Mouse (Mus musculus): ENCODE measurements around the gene Nhsl1. TPM values are rescaled to one million over a fixed set of nuclear protein-coding genes. Genes with fewer than 3 reads are reported as not detected.

Nhsl1 gene
- polyA plus RNA-seq, 1 experiment, result 44.6 TPM

GRCm38 (mm10) chr10:18508586-18508985, 189.8 kb downstream of the Nhsl1 start:
- peaks cover 18% of the 10 kb centered on the region; the same call in 1 of the 2 replicates for H3K4me1 ChIP-seq (ENCODE audit: control insufficient read depth, insufficient read depth, insufficient read length, low read length)
- WGBS, result 62% methylated on average over 1 of the region's 1 CpGs
- TF ChIP-seq CTCF (IDR thresholded peaks at IDR 0.05; ENCODE audit: extremely low read depth, insufficient read length, insufficient replicate concordance, low read depth, low read length) (no peak), POLR2A (IDR thresholded peaks at IDR 0.05; ENCODE audit: low read depth, low read length) (no peak)
- no peak overlapping the region for H3K4me3 ChIP-seq (ENCODE audit: low read depth, low read length)
- H3K27me3 ChIP-seq (ENCODE audit: control insufficient read depth, insufficient read depth, low read length), result no peaks in the 10 kb centered on the region
- H3K36me3 ChIP-seq (ENCODE audit: control insufficient read depth, insufficient read depth, low read length), result peaks cover 21% of the 10 kb centered on the region
- 0 out of 2 replicates have a peak overlapping the region, but pooled peaks have one; percentile 22 for H3K27ac ChIP-seq (ENCODE audit: insufficient read depth, low read depth, low read length)

GRCm38 (mm10) chr10:18510663-18511062, 191.9 kb downstream of the Nhsl1 start:
- no peak for TF ChIP-seq POLR2A (IDR thresholded peaks at IDR 0.05; ENCODE audit: low read depth, low read length)
- TF ChIP-seq CTCF (IDR thresholded peaks at IDR 0.05; ENCODE audit: extremely low read depth, insufficient read length, insufficient replicate concordance, low read depth, low read length), result no peak
- 64% methylated on average over 3 of the region's 3 CpGs for WGBS

GRCm38 (mm10) chr10:18511496-18511895, 192.7 kb downstream of the Nhsl1 start:
- WGBS, result 84% methylated on average over 11 of the region's 11 CpGs
- Histone ChIP-seq H3K27me3 (ENCODE audit: control insufficient read depth, insufficient read depth, low read length) (no peaks in the 10 kb centered on the region), H3K36me3 (ENCODE audit: control insufficient read depth, insufficient read depth, low read length) (peaks cover 28% of the 10 kb centered on the region), H3K4me3 (ENCODE audit: low read depth, low read length) (no peak overlapping the region), H3K27ac (ENCODE audit: insufficient read depth, low read depth, low read length) (no peak overlapping the region), H3K4me1 (ENCODE audit: control insufficient read depth, insufficient read depth, insufficient read length, low read length) (peaks cover 7% of the 10 kb centered on the region; the same call in 1 of the 2 replicates)
- TF ChIP-seq CTCF (IDR thresholded peaks at IDR 0.05; ENCODE audit: extremely low read depth, insufficient read length, insufficient replicate concordance, low read depth, low read length) (no peak), POLR2A (IDR thresholded peaks at IDR 0.05; ENCODE audit: low read depth, low read length) (no peak)

More at GRCm38 (mm10) chr10:18510663-18511062, 191.9 kb downstream of the Nhsl1 start:
- Histone ChIP-seq H3K27me3 (ENCODE audit: control insufficient read depth, insufficient read depth, low read length) (no peaks in the 10 kb centered on the region), H3K27ac (ENCODE audit: insufficient read depth, low read depth, low read length) (no peak overlapping the region), H3K4me3 (ENCODE audit: low read depth, low read length) (no peak overlapping the region), H3K4me1 (ENCODE audit: control insufficient read depth, insufficient read depth, insufficient read length, low read length) (peaks cover 12% of the 10 kb centered on the region; the same call in 1 of the 2 replicates), H3K36me3 (ENCODE audit: control insufficient read depth, insufficient read depth, low read length) (peaks cover 26% of the 10 kb centered on the region)

- TF ChIP-seq POLR2A (IDR thresholded peaks at IDR 0.05; ENCODE audit: low read depth, low read length) (no peak), CTCF (IDR thresholded peaks at IDR 0.05; ENCODE audit: extremely low read depth, insufficient read length, insufficient replicate concordance, low read depth, low read length) (no peak)
- Histone ChIP-seq H3K27me3 (ENCODE audit: control insufficient read depth, insufficient read depth, low read length) (no peaks in the 10 kb centered on the region), H3K27ac (ENCODE audit: insufficient read depth, low read depth, low read length) (no peak overlapping the region), H3K4me3 (ENCODE audit: low read depth, low read length) (no peak overlapping the region), H3K4me1 (ENCODE audit: control insufficient read depth, insufficient read depth, insufficient read length, low read length) (no peaks in the 10 kb centered on the region; the same call in 1 of the 2 replicates), H3K36me3 (ENCODE audit: control insufficient read depth, insufficient read depth, low read length) (peaks cover 47% of the 10 kb centered on the region)
- WGBS, result 80% methylated on average over 2 of the region's 2 CpGs
These were observed 203.8 kb downstream of the Nhsl1 start for GRCm38 (mm10) chr10:18522556-18522955.

GRCm38 (mm10) chr10:18525311-18525710, 206.5 kb downstream of the Nhsl1 start:
- TF ChIP-seq POLR2A (IDR thresholded peaks at IDR 0.05; ENCODE audit: low read depth, low read length) (no peak), CTCF (IDR thresholded peaks at IDR 0.05; ENCODE audit: extremely low read depth, insufficient read length, insufficient replicate concordance, low read depth, low read length) (no peak)
- Histone ChIP-seq H3K4me1 (ENCODE audit: control insufficient read depth, insufficient read depth, insufficient read length, low read length) (no peaks in the 10 kb centered on the region; the same call in 1 of the 2 replicates), H3K27ac (ENCODE audit: insufficient read depth, low read depth, low read length) (no peak overlapping the region), H3K27me3 (ENCODE audit: control insufficient read depth, insufficient read depth, low read length) (no peaks in the 10 kb centered on the region), H3K36me3 (ENCODE audit: control insufficient read depth, insufficient read depth, low read length) (peaks cover 45% of the 10 kb centered on the region), H3K4me3 (ENCODE audit: low read depth, low read length) (no peak overlapping the region)
- WGBS, result 86% methylated on average over 15 of the region's 15 CpGs

GRCm38 (mm10) chr10:18525726-18526125, 206.9 kb downstream of the Nhsl1 start:
- 85% methylated on average over 9 of the region's 9 CpGs for WGBS
- Histone ChIP-seq H3K4me1 (ENCODE audit: control insufficient read depth, insufficient read depth, insufficient read length, low read length) (no peaks in the 10 kb centered on the region; the same call in 1 of the 2 replicates), H3K27me3 (ENCODE audit: control insufficient read depth, insufficient read depth, low read length) (no peaks in the 10 kb centered on the region), H3K27ac (ENCODE audit: insufficient read depth, low read depth, low read length) (no peak overlapping the region), H3K4me3 (ENCODE audit: low read depth, low read length) (no peak overlapping the region), H3K36me3 (ENCODE audit: control insufficient read depth, insufficient read depth, low read length) (peaks cover 45% of the 10 kb centered on the region)
- TF ChIP-seq POLR2A (IDR thresholded peaks at IDR 0.05; ENCODE audit: low read depth, low read length), result no peak
- no peak for TF ChIP-seq CTCF (IDR thresholded peaks at IDR 0.05; ENCODE audit: extremely low read depth, insufficient read length, insufficient replicate concordance, low read depth, low read length)

GRCm38 (mm10) chr10:18526184-18526850, 207.5 kb downstream of the Nhsl1 start:
- TF ChIP-seq POLR2A (IDR thresholded peaks at IDR 0.05; ENCODE audit: low read depth, low read length), result no peak
- TF ChIP-seq CTCF (IDR thresholded peaks at IDR 0.05; ENCODE audit: extremely low read depth, insufficient read length, insufficient replicate concordance, low read depth, low read length), result no peak
- Histone ChIP-seq H3K27ac (ENCODE audit: insufficient read depth, low read depth, low read length) (no peak overlapping the region), H3K36me3 (ENCODE audit: control insufficient read depth, insufficient read depth, low read length) (peaks cover 49% of the 10 kb centered on the region), H3K4me1 (ENCODE audit: control insufficient read depth, insufficient read depth, insufficient read length, low read length) (no peaks in the 10 kb centered on the region; the same call in 1 of the 2 replicates), H3K4me3 (ENCODE audit: low read depth, low read length) (no peak overlapping the region), H3K27me3 (ENCODE audit: control insufficient read depth, insufficient read depth, low read length) (no peaks in the 10 kb centered on the region)
- 86% methylated on average over 22 of the region's 22 CpGs for WGBS
